Mouse (Mus musculus) heart, embryonic 14.5 days (tissue): Measurements from ENCODE around the gene Robo1. TPM values are rescaled to one million over a fixed set of nuclear protein-coding genes. Genes with fewer than 3 reads are reported as not detected.

Experiments used
- ATAC-seq: fragments of 200-750 bp; cut with Nextera tagmentation; 2 replicates; pipeline ENCODE4 v1.8.0; 2017; ENCODE audit warnings: low read depth, moderate TSS enrichment; ENCODE audit not compliant: insufficient number of reproducible peaks, insufficient read depth, low FRiP score
- H3K27ac ChIP-seq, 2 experiments: fragments of 200-500 bp in 1 of 2; fragments of 300-500 bp in 1 of 2; sonication (generic) in 1 of 2; replicated peaks in 1 of 2; 2 replicates each; pipeline ENCODE4 v1.5.1; 2012 to 2014; ENCODE audit warnings: low read depth in 2 of 2, low read length in 2 of 2, control low read depth in 1 of 2, mild to moderate bottlenecking in 1 of 2, mixed read lengths in 1 of 2; ENCODE audit not compliant: control insufficient read depth in 1 of 2, insufficient read depth in 1 of 2
- H3K27me3 ChIP-seq: fragments of 300-500 bp; sonication (generic); 2 replicates; pipeline ENCODE4 v1.6.1; 2014; ENCODE audit warnings: mild to moderate bottlenecking, low read length, control low read depth; ENCODE audit not compliant: control insufficient read depth, insufficient read depth
- H3K36me3 ChIP-seq: fragments of 300-500 bp; sonication (generic); 2 replicates; pipeline ENCODE4 v1.6.1; 2014; ENCODE audit warnings: mild to moderate bottlenecking, control low read depth, low read length, mixed read lengths; ENCODE audit not compliant: control insufficient read depth, insufficient read depth
- H3K4me1 ChIP-seq, 2 experiments: fragments of 200-500 bp in 1 of 2; fragments of 300-500 bp in 1 of 2; sonication (generic) in 1 of 2; 2 replicates each; pipeline ENCODE4 v1.6.1; 2012 to 2014; ENCODE audit warnings: low read length in 2 of 2, control low read depth in 1 of 2, mixed read lengths in 1 of 2; ENCODE audit not compliant: control insufficient read depth in 2 of 2, insufficient read depth in 2 of 2
- H3K4me2 ChIP-seq: fragments of 300-500 bp; sonication (generic); 2 replicates; pipeline ENCODE4 v1.6.1; 2014; ENCODE audit warnings: mild to moderate bottlenecking, low read length
- H3K4me3 ChIP-seq, 2 experiments: fragments of 200-500 bp in 1 of 2; fragments of 300-500 bp in 1 of 2; sonication (generic) in 1 of 2; 2 replicates each; pipeline ENCODE4 v1.5.1; 2012 to 2014; ENCODE audit warnings: low read length in 2 of 2, mild to moderate bottlenecking in 2 of 2, control low read depth in 1 of 2, low read depth in 1 of 2, moderate library complexity in 1 of 2; ENCODE audit not compliant: control insufficient read depth in 1 of 2, insufficient read depth in 1 of 2
- H3K9ac ChIP-seq: fragments of 300-500 bp; sonication (generic); 2 replicates; pipeline ENCODE4 v1.6.1; 2014; ENCODE audit warnings: mild to moderate bottlenecking, low read length
- H3K9me3 ChIP-seq: fragments of 300-500 bp; sonication (generic); 2 replicates; pipeline ENCODE4 v1.6.1; 2016; ENCODE audit warnings: low read length, control low read depth; ENCODE audit not compliant: control insufficient read depth
- WGBS: fragments of 180-500 bp; shearing (Covaris S2); extraction: QIAGEN DNeasy Blood & Tissue Kit; methylation state at CpG from one replicate; pipeline ENCODE4 v1.1.7; 2014; 5-methylcytosine and 5-hydroxymethylcytosine counted together
- polyA plus RNA-seq: library from polyadenylated mRNA; unstranded; fragments of >200 nt; fragmentation: Nextera tagmentation; extraction: Ambion mirVana; gene quantifications from 2 replicates; pipeline ENCODE4 v1.2.1, GENCODE M21; 2014

The Robo1 gene
- polyA plus RNA-seq, 1 experiment from 2014 or later: 14.9 TPM

- Histone ChIP-seq H3K27ac (no peak overlapping the region), H3K9ac (no peak overlapping the region), H3K9me3 (no peaks in the 10 kb centered on the region), H3K4me2 (no peak overlapping the region), H3K4me1 (no peaks in the 10 kb centered on the region), H3K36me3 (no peaks in the 10 kb centered on the region), H3K4me3 (no peak overlapping the region), H3K27me3 (no peaks in the 10 kb centered on the region)
- 89% methylated on average over 9 of the region's 9 CpGs for WGBS
- ATAC-seq: no peak
Observed at GRCm38 (mm10) chr16:72765128-72765913, 457.2 kb downstream of the Robo1 start.

GRCm38 (mm10) chr16:72769214-72769834 lies 461.2 kb downstream of the Robo1 start:
- no peak for ATAC-seq
- no peaks in the 10 kb centered on the region for H3K4me1 ChIP-seq
- H3K27me3 ChIP-seq: no peaks in the 10 kb centered on the region
- no peaks in the 10 kb centered on the region for H3K36me3 ChIP-seq
- H3K9me3 ChIP-seq: no peaks in the 10 kb centered on the region
- H3K9ac ChIP-seq: no peak overlapping the region
- H3K4me3 ChIP-seq: no peak overlapping the region
- WGBS: 85% methylated on average over 8 of the region's 8 CpGs
- H3K27ac ChIP-seq: no peak overlapping the region
- H3K4me2 ChIP-seq: no peak overlapping the region

- no peak for ATAC-seq
- Histone ChIP-seq H3K27ac (no peak overlapping the region), H3K9ac (no peak overlapping the region), H3K36me3 (no peaks in the 10 kb centered on the region), H3K9me3 (no peaks in the 10 kb centered on the region), H3K27me3 (no peaks in the 10 kb centered on the region), H3K4me3 (no peak overlapping the region), H3K4me1 (no peaks in the 10 kb centered on the region), H3K4me2 (no peak overlapping the region)
- WGBS: 65% methylated on average over 5 of the region's 5 CpGs
Observed at GRCm38 (mm10) chr16:72772348-72772747, 464.2 kb downstream of the Robo1 start.

- Histone ChIP-seq H3K36me3 (no peaks in the 10 kb centered on the region), H3K4me2 (no peak overlapping the region), H3K9me3 (no peaks in the 10 kb centered on the region), H3K4me1 (no peaks in the 10 kb centered on the region), H3K4me3 (no peak overlapping the region), H3K9ac (no peak overlapping the region), H3K27ac (no peak overlapping the region), H3K27me3 (no peaks in the 10 kb centered on the region)
- no peak for ATAC-seq
- 72% methylated on average over 7 of the region's 7 CpGs for WGBS
Observed at GRCm38 (mm10) chr16:72773034-72773433, 464.9 kb downstream of the Robo1 start.

GRCm38 (mm10) chr16:72778520-72778919 lies 470.4 kb downstream of the Robo1 start:
- Histone ChIP-seq H3K4me2 (no peak overlapping the region), H3K27ac (no peak overlapping the region), H3K9ac (no peak overlapping the region), H3K4me3 (no peak overlapping the region), H3K27me3 (no peaks in the 10 kb centered on the region), H3K9me3 (no peaks in the 10 kb centered on the region), H3K36me3 (no peaks in the 10 kb centered on the region), H3K4me1 (no peaks in the 10 kb centered on the region)
- ATAC-seq: no peak
- WGBS: 83% methylated on average over 9 of the region's 9 CpGs

GRCm38 (mm10) chr16:72782171-72782570 lies 474.1 kb downstream of the Robo1 start:
- Histone ChIP-seq H3K4me3 (no peak overlapping the region), H3K9me3 (no peaks in the 10 kb centered on the region), H3K27me3 (no peaks in the 10 kb centered on the region), H3K36me3 (no peaks in the 10 kb centered on the region), H3K4me1 (peaks cover 0 to 8% of the 10 kb centered on the region in 2 experiments; a peak in 3 of 4 replicates), H3K4me2 (no peak overlapping the region), H3K27ac (no peak overlapping the region), H3K9ac (no peak overlapping the region)
- no peak for ATAC-seq
- WGBS: 87% methylated on average over 6 of the region's 6 CpGs

- no peak overlapping the region for H3K27ac ChIP-seq
- H3K4me1 ChIP-seq: peaks cover 0 to 8% of the 10 kb centered on the region in 2 experiments; a peak in 3 of 4 replicates
- WGBS: 88% methylated on average over 6 of the region's 6 CpGs
- no peaks in the 10 kb centered on the region for H3K27me3 ChIP-seq
- no peak overlapping the region for H3K4me2 ChIP-seq
- no peak overlapping the region for H3K4me3 ChIP-seq
- H3K36me3 ChIP-seq: no peaks in the 10 kb centered on the region
- H3K9ac ChIP-seq: no peak overlapping the region
- H3K9me3 ChIP-seq: no peaks in the 10 kb centered on the region
- ATAC-seq: no peak
Observed at GRCm38 (mm10) chr16:72786079-72786478, 478.0 kb downstream of the Robo1 start.
